Mouse (Mus musculus): Measurements from ENCODE around the gene Crlf1.

- TF ChIP-seq CTCF (IDR thresholded peaks at IDR 0.05 in 2 of 3, conservative IDR thresholded peaks at IDR 0.05 in 1 of 3; ENCODE audit: control insufficient read depth in 1 of 3, insufficient read depth in 1 of 3, low read depth in 2 of 3, low read length in 3 of 3, poor library complexity in 1 of 3, severe bottlenecking in 1 of 3) (no peak), ELF1 (IDR thresholded peaks at IDR 0.05; ENCODE audit: low read depth, low read length) (no peak), USF1 (IDR thresholded peaks at IDR 0.05; ENCODE audit: low read depth, low read length) (no peak), POLR2A (IDR thresholded peaks at IDR 0.05; ENCODE audit: control insufficient read depth in 1 of 2, insufficient read depth in 1 of 2, low read depth in 1 of 2, low read length in 2 of 2, poor library complexity in 1 of 2) (no peak), ZC3H11A (IDR thresholded peaks at IDR 0.05; ENCODE audit: low read depth, low read length) (no peak), NELFE (IDR thresholded peaks at IDR 0.05; ENCODE audit: low read depth, low read length) (no peak), POLR2AphosphoS5 (IDR thresholded peaks at IDR 0.05; ENCODE audit: borderline replicate concordance, low read depth, low read length) (no peak)
Observed at GRCm38 (mm10) chr8:70456996-70457395, 36.0 kb upstream of the Crlf1 start.

All from MEL (cell line).